Mouse (Mus musculus): Measurements from ENCODE around the gene Hdac4. TPM values are rescaled to one million over a fixed set of nuclear protein-coding genes. Genes with fewer than 3 reads are reported as not detected.

The Hdac4 gene
- total RNA-seq, 2 experiments from 2014 or later: 35.4 to 36.2 TPM

DNA sequence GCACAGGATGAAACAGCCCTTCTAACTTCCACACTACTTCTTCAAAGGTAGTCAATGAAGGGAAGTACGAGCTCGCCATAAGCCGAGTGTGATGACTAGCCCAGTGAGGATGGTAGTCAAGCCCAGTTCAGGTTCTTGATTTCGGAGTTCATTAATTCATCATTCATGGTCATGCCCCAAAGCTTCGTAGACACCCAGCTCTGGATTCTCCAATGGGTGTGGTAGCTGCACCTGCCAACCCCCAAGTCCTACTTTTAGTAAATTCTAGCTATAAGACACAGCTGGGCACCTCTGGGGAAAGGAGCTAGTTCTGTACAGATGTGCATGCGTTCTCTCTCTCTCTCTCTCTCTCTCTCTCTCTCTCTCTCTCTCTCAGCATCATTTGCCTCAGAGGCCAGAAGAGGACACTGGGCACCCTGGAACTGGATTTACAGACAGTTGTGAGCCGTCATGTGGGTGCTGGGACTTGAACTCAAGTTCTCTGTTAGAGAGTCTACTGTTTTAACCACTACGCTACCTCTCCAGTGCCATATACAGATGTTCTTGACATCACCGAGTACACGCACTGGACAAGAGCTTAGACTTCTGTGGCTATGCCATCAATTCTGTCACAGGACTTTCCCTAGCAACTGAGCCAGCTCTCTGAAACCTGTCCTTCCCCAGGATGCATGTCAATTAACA, 113.2 kb downstream of the Hdac4 start:
- intact Hi-C loops (cut with DNase I): no loop called here
- DNase-seq: no peak

DNA sequence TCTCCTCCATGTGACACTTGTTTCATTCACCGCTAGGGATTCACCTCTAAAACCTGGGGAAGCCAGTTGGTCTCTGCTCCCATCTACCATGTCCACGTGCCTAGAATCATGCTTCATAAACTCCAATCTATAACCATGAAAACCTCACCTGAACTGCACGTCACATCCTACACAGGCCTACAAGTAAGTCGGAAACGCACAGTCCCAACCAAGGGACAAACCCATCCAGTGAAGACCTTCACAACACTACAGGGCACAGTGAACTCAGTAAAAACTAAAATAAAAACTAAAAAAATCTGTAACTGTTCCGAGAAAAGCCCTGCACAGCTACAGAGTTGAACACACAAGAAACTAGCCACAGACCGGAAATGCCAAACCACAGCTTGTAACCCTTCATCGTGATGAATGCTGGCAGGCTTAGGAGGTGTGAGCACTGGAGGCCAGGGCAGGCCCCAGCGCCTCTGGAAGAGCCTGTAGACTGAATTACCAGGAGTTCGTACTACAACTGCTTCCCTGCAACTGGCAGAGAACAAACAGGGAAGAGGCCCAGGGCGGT, 115.4 kb downstream of the Hdac4 start:
- DNase-seq: no peak
- intact Hi-C loops (cut with DNase I): no loop called here

DNA sequence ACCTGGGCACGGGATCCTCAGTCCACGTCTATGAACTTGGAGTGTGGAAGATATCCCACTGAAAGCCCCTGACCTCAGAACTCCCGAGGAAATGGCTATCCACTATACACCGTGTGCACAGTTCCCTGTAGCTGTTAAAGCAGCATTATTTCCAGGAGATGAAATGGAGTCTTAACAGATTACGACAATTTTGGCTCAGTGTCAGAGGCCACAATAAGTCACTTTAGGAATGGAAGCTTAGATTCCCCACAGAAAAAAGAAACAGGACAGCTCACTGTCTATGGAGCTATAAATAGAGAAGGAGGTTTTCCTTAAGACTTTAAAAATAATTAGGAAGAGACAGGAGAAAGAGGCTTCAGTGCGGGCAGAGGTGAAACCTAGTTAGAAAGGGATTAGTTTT, 120.2 kb downstream of the Hdac4 start:
- no peak for DNase-seq
- intact Hi-C loops (cut with DNase I): no loop called here

DNA sequence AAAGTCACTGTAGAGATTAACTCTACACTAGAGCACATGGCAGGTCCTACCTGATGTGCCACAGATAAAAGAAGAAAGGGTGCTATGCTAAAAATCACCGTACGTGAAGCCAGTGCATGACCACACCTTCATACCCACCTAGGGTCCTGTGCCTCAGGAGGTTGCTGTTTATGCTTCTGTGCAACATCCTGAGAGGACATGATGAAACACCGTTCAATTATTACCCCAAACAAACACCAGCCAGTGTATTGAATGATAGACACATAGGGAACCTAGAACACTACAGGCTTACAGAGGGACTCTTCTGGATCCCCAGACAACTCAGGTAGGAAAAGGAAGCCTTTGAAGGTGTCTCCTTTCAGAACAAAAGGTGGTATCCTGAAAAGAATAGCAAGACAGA, 120.8 kb downstream of the Hdac4 start:
- intact Hi-C loops (cut with DNase I): no loop called here
- DNase-seq: no peak

DNA sequence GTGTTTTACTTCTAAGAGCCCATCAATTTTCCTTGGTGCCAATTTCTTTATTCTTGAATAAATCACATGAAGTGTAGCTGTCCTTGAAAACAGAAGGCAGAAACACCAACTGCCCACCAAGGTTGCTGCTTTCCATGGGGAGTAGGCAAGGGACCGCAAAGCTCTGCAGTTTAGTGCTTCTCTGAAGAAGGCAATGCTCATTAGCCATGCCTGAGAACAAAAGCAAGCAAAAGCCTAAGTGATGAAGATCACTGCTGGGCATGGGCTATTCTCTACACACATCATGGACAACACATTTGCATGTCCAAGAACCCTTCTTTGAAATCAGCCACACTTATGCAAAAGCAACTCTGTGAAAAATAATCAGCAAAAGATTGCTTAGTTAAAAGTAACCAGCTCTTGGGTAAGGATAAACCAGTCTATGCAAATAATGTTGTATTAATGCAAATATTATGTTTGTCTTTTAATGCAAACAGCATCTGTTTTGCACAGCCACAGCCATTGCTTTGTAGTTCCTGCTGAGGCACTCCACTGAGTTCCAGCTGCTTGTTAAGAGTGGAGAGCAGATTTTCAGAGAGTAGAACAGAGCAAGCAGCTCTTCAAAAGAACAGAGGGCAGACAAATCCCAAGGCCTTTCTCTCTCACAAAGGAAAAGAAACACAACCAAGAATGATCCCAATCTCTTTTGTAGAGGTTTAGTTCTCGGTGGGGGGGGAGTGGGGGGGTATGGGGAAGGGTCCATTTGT, 125.4 kb downstream of the Hdac4 start:
- DNase-seq: no peak
- intact Hi-C loops (cut with DNase I): no loop called here

DNA sequence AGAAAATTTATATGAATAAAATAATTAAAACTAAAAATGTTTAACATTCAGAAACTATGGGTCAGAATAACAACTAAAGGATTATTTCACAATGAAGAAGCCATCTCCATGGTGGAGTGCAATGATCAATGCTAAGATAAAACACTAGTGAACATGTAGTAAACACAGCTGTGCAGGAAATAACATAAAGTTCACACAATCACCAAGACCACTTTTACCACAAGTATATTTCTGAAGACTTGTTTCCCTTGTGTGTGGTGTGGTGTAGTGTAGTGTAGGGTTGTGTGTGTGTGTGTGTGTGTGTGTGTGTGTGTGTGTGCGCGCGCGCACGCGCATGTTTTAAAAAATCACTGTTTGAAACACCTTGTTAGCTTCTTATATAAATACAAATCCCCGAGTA, 126.0 kb downstream of the Hdac4 start:
- DNase-seq: no peak
- intact Hi-C loops (cut with DNase I): no loop called here

DNA sequence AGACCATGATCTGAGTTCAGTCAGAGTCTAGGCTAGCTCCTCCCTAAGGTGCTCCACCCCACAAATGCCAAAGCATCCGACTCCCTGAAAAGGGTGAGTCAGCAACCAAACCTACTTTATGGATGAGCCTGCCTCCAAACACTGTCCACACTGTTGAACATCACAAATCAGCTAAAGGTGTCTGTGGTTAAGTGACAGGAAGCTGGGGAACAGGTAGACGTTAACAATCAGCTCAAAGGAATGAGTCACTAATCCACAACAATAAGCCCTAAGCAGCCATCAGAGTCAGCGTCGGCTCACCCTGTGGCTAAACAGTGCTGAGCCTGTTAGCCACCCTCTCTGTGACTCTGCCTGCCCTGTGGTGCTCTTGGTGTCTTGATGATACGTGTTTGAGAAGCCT, 131.2 kb downstream of the Hdac4 start:
- no peak for DNase-seq
- intact Hi-C loops (cut with DNase I): no loop called here

DNA sequence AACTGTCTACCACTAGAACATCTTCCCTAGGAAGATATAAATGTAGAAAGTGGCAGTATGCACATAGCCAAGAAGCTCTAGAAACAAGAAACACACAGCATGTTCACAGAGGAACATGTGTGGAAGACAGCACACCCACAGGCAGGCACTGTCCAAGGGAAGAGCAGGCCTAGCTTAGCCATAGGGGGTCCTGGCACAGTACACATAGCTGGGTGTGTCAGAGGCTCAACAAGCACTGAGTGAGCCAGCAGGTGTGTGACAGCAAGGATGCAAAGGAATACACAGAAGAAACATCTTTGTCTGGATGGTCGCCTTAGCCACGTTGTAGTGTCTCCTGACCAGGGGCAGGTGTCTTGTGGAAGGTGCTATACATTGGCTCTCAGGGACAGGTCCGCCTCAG, 132.2 kb downstream of the Hdac4 start:
- no peak for DNase-seq
- intact Hi-C loops (cut with DNase I): no loop called here

DNA sequence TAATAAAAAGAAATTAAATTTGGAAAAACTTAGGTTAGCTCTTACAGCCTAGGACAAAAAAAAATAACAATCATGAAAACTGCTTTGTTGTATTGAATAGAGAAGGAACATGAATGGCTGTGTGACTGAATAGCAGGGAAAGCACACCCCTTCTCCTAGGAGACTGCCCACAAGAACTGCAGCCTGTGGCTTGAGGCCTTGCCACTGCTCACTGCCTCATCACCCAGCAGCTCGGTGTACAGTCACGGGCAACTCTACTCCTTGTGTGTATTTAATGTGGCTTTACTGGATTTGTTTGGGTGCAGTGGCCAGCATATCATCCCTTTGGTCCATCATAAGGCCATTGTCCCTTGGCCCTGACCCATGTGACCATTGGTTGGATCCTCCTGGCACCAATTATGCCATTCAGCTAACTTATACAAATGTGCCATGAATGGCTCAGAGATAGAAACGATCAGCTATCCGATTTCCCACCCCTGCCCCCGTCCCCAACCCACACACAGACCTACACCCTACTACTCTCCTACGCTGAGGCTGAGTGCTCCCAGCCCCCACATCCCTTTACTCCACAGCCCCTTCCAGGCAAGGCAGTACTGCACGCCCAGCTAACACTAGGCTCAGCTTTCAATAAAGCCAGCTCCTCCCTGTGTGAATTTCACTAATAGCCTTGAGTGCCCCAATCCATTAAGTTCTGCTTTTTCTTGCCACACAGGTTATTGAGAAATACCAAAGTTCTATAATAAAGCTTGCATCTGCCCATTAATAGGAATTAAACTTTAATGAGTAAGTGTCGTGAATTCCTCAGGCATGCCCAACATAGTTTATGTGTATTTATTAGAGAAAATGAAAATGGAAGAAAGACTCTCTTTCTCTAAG, 134.1 kb downstream of the Hdac4 start:
- DNase-seq: no peak
- intact Hi-C loops (cut with DNase I): no loop called here

DNA sequence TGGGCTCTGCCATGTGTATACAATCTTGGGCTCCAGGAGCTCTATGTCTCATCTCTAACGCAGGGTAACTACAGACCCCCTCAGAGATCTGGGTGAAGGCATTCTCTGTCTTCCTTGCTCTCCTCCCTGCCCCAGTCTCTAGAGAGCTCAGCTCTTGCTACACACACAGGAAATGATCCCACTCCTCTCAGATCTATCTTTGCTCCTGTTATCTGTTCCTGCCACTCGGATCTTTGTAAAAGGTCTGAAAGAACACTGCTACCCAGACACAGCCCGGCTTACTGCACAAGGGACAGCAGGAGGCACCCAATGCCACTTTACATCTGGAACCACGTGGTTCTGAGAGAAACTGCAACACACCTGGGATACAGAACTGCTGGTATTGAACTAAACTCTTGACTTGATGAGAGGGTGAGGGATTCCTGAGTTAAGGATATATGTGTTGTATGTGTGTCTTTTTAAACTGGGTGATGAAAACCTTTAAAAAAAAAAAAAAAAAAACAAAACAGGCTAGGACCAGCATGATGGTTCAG, 134.9 kb downstream of the Hdac4 start:
- no peak for DNase-seq
- intact Hi-C loops (cut with DNase I): no loop called here

DNA sequence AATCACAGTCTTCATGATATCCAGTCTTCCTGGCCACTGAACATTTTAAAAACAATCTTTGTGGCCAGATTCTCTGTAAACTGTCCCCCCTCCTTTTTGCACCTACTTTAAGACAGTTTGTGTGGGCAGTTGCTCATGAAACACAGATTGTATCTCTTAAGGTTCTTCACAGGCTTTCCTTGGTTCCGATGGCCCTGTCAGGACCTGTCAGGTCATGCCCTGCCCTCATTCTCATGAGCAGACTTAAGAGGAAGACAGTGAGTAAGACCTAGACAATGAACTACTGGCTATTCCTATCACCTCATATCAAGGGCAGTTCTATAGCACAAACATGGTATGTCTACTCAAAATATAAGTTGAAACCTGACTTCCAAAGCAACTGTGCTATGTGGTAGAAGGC, 135.9 kb downstream of the Hdac4 start:
- DNase-seq: no peak
- intact Hi-C loops (cut with DNase I): no loop called here

DNA sequence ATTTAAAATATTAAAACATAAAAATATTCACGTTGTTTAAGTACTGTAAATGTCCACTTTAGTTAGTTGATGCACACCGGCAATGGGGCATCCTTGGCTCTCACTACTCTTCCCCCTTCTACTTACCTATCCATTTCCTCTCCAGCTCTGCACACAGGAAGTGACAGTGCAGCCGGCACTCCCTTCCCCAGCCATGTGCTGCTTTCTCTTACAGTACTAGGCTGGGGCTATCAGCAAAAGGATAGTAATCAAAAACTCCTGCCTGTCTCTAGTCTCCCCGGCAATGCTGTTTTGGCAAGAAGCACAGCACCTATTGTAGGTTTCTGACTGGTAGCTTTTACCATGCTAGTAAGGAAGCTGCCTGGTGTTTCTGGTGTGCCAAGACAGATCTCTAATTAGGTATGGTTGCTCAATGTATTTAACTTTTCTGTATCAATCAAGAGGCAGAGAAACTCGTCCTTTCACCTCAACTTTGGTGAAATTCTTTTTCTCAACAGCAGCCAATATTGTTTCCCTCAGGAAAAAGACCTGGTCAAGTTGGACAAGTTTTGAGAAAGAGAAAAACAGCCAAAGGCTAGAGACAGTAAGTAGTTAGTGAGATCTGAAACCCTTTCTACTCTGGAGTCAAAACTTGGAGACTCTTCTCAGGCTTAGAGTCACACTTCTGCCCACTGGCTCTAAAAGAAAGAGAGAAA, 136.6 kb downstream of the Hdac4 start:
- DNase-seq: no peak
- intact Hi-C loops (cut with DNase I): no loop called here

DNA sequence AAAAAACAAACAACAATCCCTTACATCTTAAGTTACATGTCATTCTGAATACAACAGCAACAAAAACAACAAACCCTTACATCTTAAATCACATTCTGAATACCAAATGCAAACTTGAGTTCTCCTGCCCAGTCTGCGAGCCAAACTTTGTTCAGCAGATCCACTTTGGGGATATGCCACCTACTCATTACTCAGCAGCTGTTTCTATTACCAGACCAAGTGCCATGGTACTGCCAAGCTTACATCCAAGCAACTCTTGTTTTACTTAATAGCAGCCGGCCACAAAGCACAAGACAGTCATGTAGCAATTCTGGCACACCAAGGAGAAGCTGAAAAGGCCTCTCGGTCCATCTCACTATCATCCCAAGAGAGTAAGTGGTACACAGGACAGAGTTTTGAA, 138.4 kb downstream of the Hdac4 start:
- DNase-seq: no peak

DNA sequence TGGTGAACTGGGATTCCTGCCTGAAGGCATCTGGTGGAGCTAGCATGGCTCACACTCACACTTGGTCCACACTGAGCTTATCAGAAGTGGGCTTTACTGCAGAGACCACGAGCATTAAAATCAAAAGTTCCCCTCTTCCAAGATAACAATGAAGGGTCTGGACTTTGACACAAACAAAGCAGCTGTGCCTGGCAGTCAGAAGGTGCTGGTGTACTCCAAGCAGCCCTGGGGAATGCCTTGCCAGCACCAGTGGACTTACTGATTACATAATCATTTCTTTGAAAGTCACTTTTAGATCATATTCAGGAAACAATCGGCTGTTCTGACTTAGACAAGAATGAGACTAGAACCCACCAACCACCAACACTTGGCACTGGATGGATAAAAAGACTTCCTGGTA, 140.3 kb downstream of the Hdac4 start:
- intact Hi-C loops (cut with DNase I): no loop called here
- DNase-seq: no peak

More for the DNA sequence above, 138.4 kb downstream of the Hdac4 start:
- intact Hi-C loops (cut with DNase I): no loop called here

DNA sequence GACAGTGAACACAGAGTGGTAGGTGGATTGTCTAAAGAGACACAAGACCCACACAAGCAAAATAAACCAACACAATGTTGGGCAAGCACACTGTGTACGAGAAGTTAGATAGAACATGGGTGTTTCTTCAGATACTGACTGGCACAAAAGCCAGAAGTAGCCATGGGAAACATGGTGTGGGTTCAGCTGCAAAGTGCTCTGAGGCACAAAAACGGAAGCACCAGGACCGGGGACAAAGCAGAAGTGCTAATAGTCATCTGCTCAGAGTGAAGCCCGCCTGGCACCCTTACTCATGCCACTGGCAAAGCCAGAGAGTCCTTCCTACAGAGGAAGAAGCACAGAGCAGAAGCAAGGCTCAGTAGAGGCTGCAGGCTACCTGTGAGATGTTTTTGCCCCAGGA, 143.3 kb downstream of the Hdac4 start:
- intact Hi-C loops (cut with DNase I): no loop called here
- DNase-seq: peak in 1 of 2 experiments; percentile 19

DNA sequence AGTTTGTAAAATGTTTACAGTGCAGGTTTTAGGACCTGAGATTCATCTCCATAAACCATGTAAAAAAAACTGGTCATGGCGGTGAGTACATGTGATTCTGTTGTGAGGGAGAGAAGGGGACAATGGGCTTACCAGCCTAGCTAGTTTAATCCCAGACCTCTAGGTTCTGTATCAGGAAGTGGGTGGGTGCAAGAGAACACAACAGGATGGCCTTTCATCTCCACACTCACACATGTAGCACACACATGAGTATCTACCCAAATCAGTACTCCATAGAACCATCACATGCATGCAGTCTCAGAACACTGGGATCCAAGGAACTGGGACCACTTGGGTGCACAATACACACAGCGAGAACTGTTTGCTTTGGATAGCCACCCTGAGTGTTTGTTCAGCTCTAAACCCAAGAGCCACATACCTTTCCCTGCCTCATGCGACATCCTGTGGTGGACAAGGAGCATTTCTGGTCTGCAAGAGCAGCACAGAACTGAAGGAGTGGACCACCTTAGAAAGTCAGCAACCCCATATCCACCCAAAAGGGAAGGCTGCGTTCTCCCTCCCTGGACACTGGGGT, 143.9 kb downstream of the Hdac4 start:
- DNase-seq: no peak
- intact Hi-C loops (cut with DNase I): no loop called here

DNA sequence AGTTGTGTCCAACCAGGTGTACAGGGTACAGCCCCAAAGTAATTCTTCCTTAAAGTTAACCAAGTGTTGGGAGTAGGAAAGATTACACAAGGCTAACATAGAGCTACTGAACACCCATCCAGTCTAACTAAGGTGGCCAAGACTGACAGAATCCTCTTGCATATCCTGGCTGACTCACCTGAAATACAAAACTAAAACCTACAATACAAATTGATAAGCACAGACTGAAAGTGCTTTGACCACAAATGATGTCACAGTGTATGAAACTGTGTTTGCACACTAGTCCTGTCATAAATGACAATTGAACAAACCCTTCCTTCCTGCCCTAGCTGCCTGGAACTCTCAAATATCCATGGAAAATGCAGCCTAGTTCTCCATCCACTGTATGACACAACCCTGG, 144.5 kb downstream of the Hdac4 start:
- intact Hi-C loops (cut with DNase I): no loop called here
- no peak for DNase-seq

DNA sequence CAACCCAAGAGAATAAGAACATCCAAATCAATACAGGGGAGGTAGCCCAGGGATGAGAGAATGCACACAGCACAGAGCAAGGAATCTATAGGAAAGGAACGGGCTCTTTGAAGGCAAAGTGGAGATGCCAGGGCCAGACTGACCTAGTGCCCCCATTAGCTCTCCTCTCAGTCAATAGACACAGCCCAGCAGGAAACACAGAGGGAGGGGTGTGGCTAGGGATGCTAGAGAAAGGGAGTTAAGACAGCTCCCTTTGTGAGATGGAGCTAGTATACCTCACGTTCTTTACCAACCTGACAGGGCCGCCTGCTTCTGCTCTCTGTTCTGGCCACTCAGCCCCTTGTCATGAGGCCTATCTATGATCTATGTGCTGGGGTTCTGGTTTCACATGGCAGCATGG, 144.9 kb downstream of the Hdac4 start:
- intact Hi-C loops (cut with DNase I): no loop called here
- DNase-seq: no peak

DNA sequence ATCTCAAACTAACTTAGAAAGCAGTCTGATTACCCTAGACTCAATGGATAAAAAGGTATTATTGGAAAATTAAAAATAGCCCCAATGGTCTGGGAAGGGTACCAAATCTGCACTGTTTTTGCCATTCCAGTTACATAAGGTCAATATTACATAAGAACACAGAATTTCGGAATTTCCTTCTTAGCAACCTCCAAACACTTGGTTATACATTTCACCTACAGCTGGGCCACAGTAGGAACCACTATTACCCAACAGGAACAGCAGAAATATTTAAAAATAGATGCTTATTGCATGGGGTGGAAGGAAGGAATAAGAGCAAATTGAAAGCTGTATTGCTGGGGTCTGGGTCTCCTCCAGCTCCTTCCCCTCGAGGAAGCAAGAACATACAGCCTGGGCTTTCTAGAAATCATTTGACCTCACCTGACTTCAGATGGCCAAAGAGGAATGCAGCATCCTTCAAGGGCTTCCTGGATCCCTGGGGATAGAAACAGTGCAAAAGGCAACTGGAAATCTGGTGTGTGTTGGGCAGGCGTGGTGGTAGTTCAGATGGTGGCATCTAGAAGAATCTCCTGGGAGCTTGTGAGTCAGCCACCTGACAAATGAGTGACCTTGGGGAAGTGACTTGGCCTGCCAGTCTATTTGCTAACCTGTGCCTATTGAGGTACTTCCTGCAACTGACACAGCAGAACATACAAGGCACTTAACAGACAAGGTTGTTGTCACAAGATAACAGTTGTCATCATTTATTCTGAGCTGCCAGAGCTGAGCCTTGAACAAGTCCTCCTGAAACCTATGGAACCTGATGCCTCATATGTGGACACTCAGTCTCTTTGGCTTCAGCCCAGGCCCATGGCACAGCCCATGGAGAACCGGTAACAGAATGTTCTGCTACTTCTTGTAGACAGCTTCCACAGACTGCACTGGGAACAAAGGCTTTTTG, 146.8 kb downstream of the Hdac4 start:
- intact Hi-C loops (cut with DNase I): no loop called here
- no peak for DNase-seq
